ENCODE assay signal across 29 mouse cellular contexts in genomic region chr1:182558271-182558670, GRCm38 (mm10). TPM values are rescaled to one million over a fixed set of nuclear protein-coding genes. Genes with fewer than 3 reads are reported as not detected.
"Had no signal": no experiment of that assay in that cellular context is flagged by ENCODE, and none has a peak within 500 bp of the region (broad histone marks: within the 10 kb centered on the region; RNA-seq: fewer than 3 reads in every experiment).

No protein-coding gene starts in this region.

- H3K27ac ChIP-seq: kidney, postnatal 0 days; left cerebral cortex, adult 2 months; limb, embryonic 12.5 days; liver, embryonic 12.5 days; liver, embryonic 15.5 days; lung, embryonic 15.5 days; midbrain, embryonic 10.5 days; midbrain, embryonic 13.5 days; neural tube, embryonic 13.5 days; stomach, postnatal 0 days had no signal

- DNase-seq: kidney, adult 2 months; kidney, postnatal 25 days; layer of hippocampus, postnatal 36 days; liver; lung, adult 18-20 months; lung, postnatal 10 days; lung, postnatal 36 days; retina, postnatal 1 day; right cerebral cortex, postnatal 4 days; thymus, postnatal 25 days had no signal

- H3K9me3 ChIP-seq: limb, embryonic 12.5 days; liver, embryonic 12.5 days; liver, embryonic 15.5 days; lung, embryonic 15.5 days; megakaryocyte, embryonic 14.5 days; midbrain, embryonic 10.5 days; midbrain, embryonic 13.5 days; neural tube, embryonic 13.5 days had no signal

- H3K4me2 ChIP-seq: limb, embryonic 12.5 days; liver, embryonic 12.5 days; liver, embryonic 15.5 days; lung, embryonic 15.5 days; midbrain, embryonic 13.5 days; neural tube, embryonic 13.5 days had no signal

- H3K27me3 ChIP-seq: limb, embryonic 12.5 days; liver, embryonic 12.5 days; liver, embryonic 15.5 days; lung, embryonic 15.5 days; neural tube, embryonic 13.5 days had no signal

- H3K9ac ChIP-seq: limb, embryonic 12.5 days; liver, embryonic 12.5 days; liver, embryonic 15.5 days; lung, embryonic 15.5 days; midbrain, embryonic 13.5 days; neural tube, embryonic 13.5 days had no signal

- H3K36me3 ChIP-seq: limb, embryonic 12.5 days; liver, embryonic 12.5 days; liver, embryonic 15.5 days; lung, embryonic 15.5 days; midbrain, embryonic 10.5 days; midbrain, embryonic 13.5 days; neural tube, embryonic 13.5 days had no signal

- H3K4me3 ChIP-seq: left cerebral cortex, adult 2 months; limb, embryonic 12.5 days; liver, embryonic 12.5 days; liver, embryonic 15.5 days; lung, embryonic 15.5 days; megakaryocyte, embryonic 14.5 days; midbrain, embryonic 10.5 days; midbrain, embryonic 13.5 days; myocyte; neural tube, embryonic 13.5 days had no signal

- ATAC-seq: intestine, postnatal 0 days; liver, embryonic 12.5 days; midbrain, embryonic 13.5 days; midbrain, embryonic 16.5 days had no signal

RNA-seq across cellular contexts. Expression of gene Capn8, which starts 6.5 kb away (rescaled TPM):
- total RNA-seq: layer of hippocampus, postnatal 36 days; left cerebral cortex, adult 2 months; left cerebral cortex, postnatal 10 days; left cerebral cortex, postnatal 36 days; monocyte, adult 5-6 weeks; neutrophil, adult 5-6 weeks had no signal
- polyA plus RNA-seq: kidney, embryonic 14.5 days; limb, embryonic 12.5 days; liver, embryonic 12.5 days; liver, embryonic 15.5 days; lung, embryonic 15.5 days; midbrain, embryonic 13.5 days; myocyte had no signal
